Mouse (Mus musculus): ENCODE data around the gene Arhgap27. TPM values are rescaled to one million over a fixed set of nuclear protein-coding genes. Genes with fewer than 3 reads are reported as not detected.

Gene Arhgap27
- polyA plus RNA-seq, 1 experiment from 2014 or later: 18.2 TPM

- peak overlapping the region; percentile 84 for H3K27ac ChIP-seq (replicated peaks)
- DNase-seq (ENCODE audit: low spot score) (no peak), ATAC-seq (ENCODE audit: low FRiP score, low TSS enrichment) (peak; percentile 31)
- no peak overlapping the region; the same call in 1 of the 2 replicates for H3K9ac ChIP-seq (ENCODE audit: low read length)
- 0 out of 2 replicates have a peak, but pooled peaks cover 2% of the 10 kb centered on the region for H3K36me3 ChIP-seq (ENCODE audit: control insufficient read depth, insufficient read depth, low read length)
- 47% methylated on average over 19 of the region's 19 CpGs for WGBS
- no peak overlapping the region for H3K4me3 ChIP-seq (ENCODE audit: low read depth, low read length)
- TF ChIP-seq EP300 (optimal IDR thresholded peaks at IDR 0.05): no peak
- TF ChIP-seq CTCF (IDR thresholded peaks at IDR 0.05; ENCODE audit: low read depth): no peak
- no peaks in the 10 kb centered on the region for H3K9me3 ChIP-seq (ENCODE audit: control insufficient read depth, low read length)
- H3K27me3 ChIP-seq (ENCODE audit: control insufficient read depth, insufficient read depth, low read length): no peaks in the 10 kb centered on the region
- H3K4me1 ChIP-seq (replicated peaks; ENCODE audit: control insufficient read depth, insufficient read depth): peaks cover 2% of the 10 kb centered on the region; the same call in 1 of the 2 replicates
- peak overlapping the region; percentile 51 for H3K4me2 ChIP-seq (replicated peaks; ENCODE audit: low read depth)
Observed at GRCm38 (mm10) chr11:103340130-103340529, 23.4 kb downstream of the Arhgap27 start.

GRCm38 (mm10) chr11:103339414-103340119 is 23.9 kb downstream of the Arhgap27 start:
- H3K4me3 ChIP-seq (ENCODE audit: low read depth, low read length): no peak overlapping the region
- 0 out of 2 replicates have a peak, but pooled peaks cover 2% of the 10 kb centered on the region for H3K36me3 ChIP-seq (ENCODE audit: control insufficient read depth, insufficient read depth, low read length)
- peak overlapping the region; percentile 51 for H3K4me2 ChIP-seq (replicated peaks; ENCODE audit: low read depth)
- no peaks in the 10 kb centered on the region for H3K9me3 ChIP-seq (ENCODE audit: control insufficient read depth, low read length)
- no peaks in the 10 kb centered on the region for H3K27me3 ChIP-seq (ENCODE audit: control insufficient read depth, insufficient read depth, low read length)
- H3K4me1 ChIP-seq (replicated peaks; ENCODE audit: control insufficient read depth, insufficient read depth): peaks cover 2% of the 10 kb centered on the region; the same call in 1 of the 2 replicates
- peak overlapping the region; percentile 84 for H3K27ac ChIP-seq (replicated peaks)
- TF ChIP-seq CTCF (IDR thresholded peaks at IDR 0.05; ENCODE audit: low read depth): no peak
- no peak for TF ChIP-seq EP300 (optimal IDR thresholded peaks at IDR 0.05)
- 42% methylated on average over 19 of the region's 19 CpGs for WGBS
- ATAC-seq (ENCODE audit: low FRiP score, low TSS enrichment) (0 out of 2 replicates have a peak, but pooled peaks have one; percentile 9), DNase-seq (ENCODE audit: low spot score) (peak; percentile 73)
- no peak overlapping the region; the same call in 1 of the 2 replicates for H3K9ac ChIP-seq (ENCODE audit: low read length)

- Histone ChIP-seq H3K9ac (ENCODE audit: low read length) (no peak overlapping the region), H3K36me3 (ENCODE audit: control insufficient read depth, insufficient read depth, low read length) (0 out of 2 replicates have a peak, but pooled peaks cover 2% of the 10 kb centered on the region), H3K4me1 (replicated peaks; ENCODE audit: control insufficient read depth, insufficient read depth) (peaks cover 2% of the 10 kb centered on the region; the same call in 1 of the 2 replicates), H3K27ac (replicated peaks) (no peak overlapping the region; the same call in none of the 2 replicates), H3K4me3 (ENCODE audit: low read depth, low read length) (no peak overlapping the region), H3K9me3 (ENCODE audit: control insufficient read depth, low read length) (no peaks in the 10 kb centered on the region), H3K27me3 (ENCODE audit: control insufficient read depth, insufficient read depth, low read length) (no peaks in the 10 kb centered on the region), H3K4me2 (replicated peaks; ENCODE audit: low read depth) (no peak overlapping the region)
- WGBS: 89% methylated on average over 6 of the region's 6 CpGs
- TF ChIP-seq EP300 (optimal IDR thresholded peaks at IDR 0.05) (no peak), CTCF (IDR thresholded peaks at IDR 0.05; ENCODE audit: low read depth) (no peak)
- DNase-seq (ENCODE audit: low spot score) (no peak), ATAC-seq (ENCODE audit: low FRiP score, low TSS enrichment) (no peak)
Observed at GRCm38 (mm10) chr11:103338671-103339070, 24.8 kb downstream of the Arhgap27 start.

GRCm38 (mm10) chr11:103338119-103338518 is 25.4 kb downstream of the Arhgap27 start:
- 0 out of 2 replicates have a peak, but pooled peaks cover 2% of the 10 kb centered on the region for H3K36me3 ChIP-seq (ENCODE audit: control insufficient read depth, insufficient read depth, low read length)
- H3K4me1 ChIP-seq (replicated peaks; ENCODE audit: control insufficient read depth, insufficient read depth): peaks cover 2% of the 10 kb centered on the region; the same call in 1 of the 2 replicates
- ATAC-seq (ENCODE audit: low FRiP score, low TSS enrichment) (no peak), DNase-seq (ENCODE audit: low spot score) (no peak)
- no peak overlapping the region for H3K4me2 ChIP-seq (replicated peaks; ENCODE audit: low read depth)
- H3K4me3 ChIP-seq (ENCODE audit: low read depth, low read length): no peak overlapping the region
- WGBS: 87% methylated on average over 7 of the region's 7 CpGs
- TF ChIP-seq CTCF (IDR thresholded peaks at IDR 0.05; ENCODE audit: low read depth) (no peak), EP300 (optimal IDR thresholded peaks at IDR 0.05) (no peak)
- no peak overlapping the region for H3K9ac ChIP-seq (ENCODE audit: low read length)
- no peaks in the 10 kb centered on the region for H3K9me3 ChIP-seq (ENCODE audit: control insufficient read depth, low read length)
- H3K27ac ChIP-seq (replicated peaks): peak overlapping the region; percentile 20; the same call in 1 of the 2 replicates
- no peaks in the 10 kb centered on the region for H3K27me3 ChIP-seq (ENCODE audit: control insufficient read depth, insufficient read depth, low read length)

- Histone ChIP-seq H3K4me2 (replicated peaks; ENCODE audit: low read depth) (no peak overlapping the region), H3K27me3 (ENCODE audit: control insufficient read depth, insufficient read depth, low read length) (no peaks in the 10 kb centered on the region), H3K9me3 (ENCODE audit: control insufficient read depth, low read length) (no peaks in the 10 kb centered on the region), H3K4me1 (replicated peaks; ENCODE audit: control insufficient read depth, insufficient read depth) (peaks cover 2% of the 10 kb centered on the region; the same call in 1 of the 2 replicates), H3K4me3 (ENCODE audit: low read depth, low read length) (no peak overlapping the region), H3K9ac (ENCODE audit: low read length) (no peak overlapping the region), H3K27ac (replicated peaks) (peak overlapping the region; percentile 74), H3K36me3 (ENCODE audit: control insufficient read depth, insufficient read depth, low read length) (0 out of 2 replicates have a peak, but pooled peaks cover 2% of the 10 kb centered on the region)
- TF ChIP-seq EP300 (optimal IDR thresholded peaks at IDR 0.05): no peak
- no peak for TF ChIP-seq CTCF (IDR thresholded peaks at IDR 0.05; ENCODE audit: low read depth)
- ATAC-seq (ENCODE audit: low FRiP score, low TSS enrichment) (no peak), DNase-seq (ENCODE audit: low spot score) (no peak)
- WGBS: 75% methylated on average over 2 of the region's 2 CpGs
Observed at GRCm38 (mm10) chr11:103337180-103337579, 26.3 kb downstream of the Arhgap27 start.

GRCm38 (mm10) chr11:103335561-103335960 is 27.9 kb downstream of the Arhgap27 start:
- no peak for DNase-seq (ENCODE audit: low spot score)
- WGBS: 52% methylated on average over 5 of the region's 5 CpGs
- TF ChIP-seq EP300 (optimal IDR thresholded peaks at IDR 0.05) (no peak), CTCF (IDR thresholded peaks at IDR 0.05; ENCODE audit: low read depth) (no peak)

More at GRCm38 (mm10) chr11:103335561-103335960, 27.9 kb downstream of the Arhgap27 start:
- Histone ChIP-seq H3K9me3 (ENCODE audit: control insufficient read depth, low read length) (no peaks in the 10 kb centered on the region), H3K27me3 (ENCODE audit: control insufficient read depth, insufficient read depth, low read length) (no peaks in the 10 kb centered on the region), H3K4me3 (ENCODE audit: low read depth, low read length) (no peak overlapping the region), H3K4me2 (replicated peaks; ENCODE audit: low read depth) (no peak overlapping the region), H3K36me3 (ENCODE audit: control insufficient read depth, insufficient read depth, low read length) (0 out of 2 replicates have a peak, but pooled peaks cover 2% of the 10 kb centered on the region), H3K4me1 (replicated peaks; ENCODE audit: control insufficient read depth, insufficient read depth) (peaks cover 2% of the 10 kb centered on the region; the same call in 1 of the 2 replicates), H3K9ac (ENCODE audit: low read length) (no peak overlapping the region), H3K27ac (replicated peaks) (peak overlapping the region; percentile 74)
- ATAC-seq (ENCODE audit: low FRiP score, low TSS enrichment): no peak

All from stomach, postnatal 0 days (tissue).